Mouse (Mus musculus): ENCODE results near the gene Gm20388.

The Gm20388 gene

DNA sequence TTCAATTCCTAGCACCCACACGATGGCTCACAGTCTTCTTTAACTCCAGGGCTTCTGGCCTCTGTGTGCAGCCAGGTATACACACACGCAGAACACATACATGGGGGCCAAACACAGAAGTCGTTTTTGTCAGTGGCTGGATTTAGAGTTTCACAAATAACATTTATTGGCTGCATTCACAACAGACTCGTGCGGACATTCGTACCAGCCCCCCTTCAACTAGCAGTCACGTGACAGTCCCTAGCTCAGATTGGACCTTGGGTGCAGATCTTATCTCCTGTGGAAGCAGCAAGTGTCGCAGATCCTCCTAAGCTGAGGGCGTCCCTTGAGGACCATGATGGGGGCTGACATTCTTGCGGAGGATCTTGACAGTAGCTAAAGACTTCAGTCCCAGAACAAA lies 1620.0 kb downstream of the Gm20388 start:
- DNase-seq (ENCODE audit: low spot score), result no peak

DNA sequence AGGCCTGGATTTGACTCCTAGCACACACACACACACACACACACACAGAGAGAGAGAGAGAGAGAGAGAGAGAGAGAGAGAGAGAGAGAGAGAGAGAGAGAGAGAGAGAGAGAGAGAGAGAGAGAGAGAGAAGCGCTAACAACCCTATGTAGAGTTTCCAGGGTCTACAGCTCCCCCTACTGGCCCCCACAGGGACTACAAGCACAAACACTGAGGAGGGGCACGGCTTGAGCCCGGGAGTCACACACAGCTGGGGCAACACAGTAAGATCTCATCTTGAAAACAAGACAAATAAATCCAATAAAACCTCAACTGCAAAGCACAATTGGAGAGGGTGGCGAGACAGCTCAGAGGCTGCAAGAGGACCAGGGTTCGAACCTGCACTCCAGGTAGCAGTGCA lies 1621.7 kb downstream of the Gm20388 start:
- no peak for DNase-seq (ENCODE audit: low spot score)

DNA sequence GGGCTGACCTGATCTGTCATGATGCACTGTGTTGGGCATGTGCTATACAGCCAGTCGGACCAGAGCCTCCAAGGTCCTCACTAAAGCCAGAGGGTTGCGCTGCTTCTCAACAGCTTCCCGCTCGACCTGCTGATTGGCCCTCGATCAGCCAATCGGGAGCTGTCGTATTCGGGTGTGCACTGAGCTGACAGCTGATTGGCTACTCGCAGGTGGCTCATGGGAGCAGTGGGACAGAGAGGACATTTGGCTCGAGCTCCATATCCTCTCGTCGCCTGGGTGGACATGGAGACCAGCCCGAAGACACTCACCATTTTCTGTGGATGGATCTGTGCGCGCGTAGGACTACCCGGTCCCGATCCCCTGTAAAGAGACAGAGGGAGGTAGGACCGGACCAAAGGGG lies 1631.2 kb downstream of the Gm20388 start:
- DNase-seq (ENCODE audit: low spot score), result no peak

DNA sequence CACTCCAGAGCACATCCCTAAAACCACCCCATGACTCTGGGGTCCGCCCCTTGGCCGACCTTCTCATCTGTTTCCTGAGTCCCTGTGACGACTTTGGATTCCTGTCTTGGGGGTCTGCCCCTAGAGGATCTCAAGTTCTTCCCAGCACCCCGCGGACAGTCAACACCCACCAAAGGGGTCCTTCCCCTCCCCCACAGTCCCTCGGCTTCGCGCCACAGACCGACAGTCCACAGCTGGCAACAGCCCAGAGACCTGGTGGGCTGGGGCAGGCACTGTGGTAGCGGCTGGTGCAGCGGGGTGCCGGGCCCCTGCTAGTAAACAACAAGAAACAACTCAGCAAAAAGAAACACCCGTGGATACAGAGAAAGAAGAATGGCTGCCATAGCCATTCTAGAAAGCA lies 1632.3 kb downstream of the Gm20388 start:
- DNase-seq (ENCODE audit: low spot score), result no peak

DNA sequence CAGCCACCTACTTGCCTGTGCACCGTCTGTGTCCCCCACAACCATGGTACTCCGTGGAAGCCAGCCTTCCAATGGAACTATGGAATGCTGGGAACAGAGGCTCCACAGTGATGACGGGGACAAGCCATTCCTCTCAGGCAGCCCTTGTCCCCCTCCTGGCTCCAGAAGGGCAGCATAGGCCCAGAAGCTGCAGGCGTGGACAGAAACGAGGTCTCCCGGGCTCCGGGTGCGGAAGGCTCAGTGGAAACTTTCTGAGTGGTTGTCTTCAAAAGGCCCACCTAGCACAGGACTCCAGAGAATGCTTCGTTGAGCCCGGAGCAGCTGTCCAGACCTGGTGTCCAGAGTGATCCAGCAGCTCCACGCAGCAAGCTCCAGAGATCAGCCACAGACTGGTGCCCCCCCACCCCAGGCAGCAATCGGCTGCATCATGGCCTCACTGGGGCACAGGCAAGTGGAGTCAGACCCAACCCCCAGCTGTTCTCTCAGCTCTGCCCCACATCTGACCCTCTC lies 1633.7 kb downstream of the Gm20388 start, which contains the start of gene 1700018B08Rik:
TSS of gene 1700018B08Rik (minus strand) at position 45 of the 510 bp plus-strand sequence.
- DNase-seq (ENCODE audit: low spot score), result no peak

DNA sequence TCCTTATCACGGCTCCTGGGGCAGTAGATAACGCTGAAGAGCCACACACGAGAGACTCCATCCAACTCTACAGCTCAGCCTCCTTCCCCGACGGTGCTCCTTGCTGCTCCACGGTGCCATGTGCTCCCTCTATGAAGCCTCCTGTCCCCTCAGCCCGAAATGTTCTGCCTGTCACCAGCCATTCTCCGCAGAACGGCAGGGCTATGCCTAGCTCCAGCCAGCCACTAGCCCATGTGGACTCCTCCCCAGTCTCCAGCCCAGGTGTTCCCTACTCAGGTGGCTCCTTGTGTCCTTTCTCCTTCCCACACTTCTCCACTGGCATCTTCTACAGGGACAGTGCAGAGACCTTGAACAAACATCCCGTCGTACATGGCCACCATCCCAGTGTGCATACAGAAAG lies 1634.3 kb downstream of the Gm20388 start:
- no peak for DNase-seq (ENCODE audit: low spot score)

DNA sequence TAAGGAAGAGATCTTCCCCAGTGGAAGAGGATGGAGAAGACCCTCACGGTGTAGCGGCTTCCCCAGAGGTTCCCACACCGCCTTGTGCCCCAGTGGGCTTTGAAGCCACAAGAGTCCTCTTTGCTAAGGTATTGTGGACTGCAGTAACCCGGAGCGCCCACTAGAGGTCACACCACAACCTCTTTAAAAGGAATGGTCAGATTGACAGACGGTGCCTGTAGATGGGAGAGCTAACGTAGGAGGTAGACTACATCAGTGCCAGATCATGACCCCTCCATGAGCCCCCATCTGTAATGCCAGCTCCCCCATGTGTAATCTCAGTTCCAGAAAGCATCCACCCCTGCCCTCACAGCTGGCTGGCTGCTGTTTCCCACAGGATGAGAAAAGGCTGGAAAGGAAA lies 1636.5 kb downstream of the Gm20388 start:
- DNase-seq (ENCODE audit: low spot score), result peak; percentile 84

DNA sequence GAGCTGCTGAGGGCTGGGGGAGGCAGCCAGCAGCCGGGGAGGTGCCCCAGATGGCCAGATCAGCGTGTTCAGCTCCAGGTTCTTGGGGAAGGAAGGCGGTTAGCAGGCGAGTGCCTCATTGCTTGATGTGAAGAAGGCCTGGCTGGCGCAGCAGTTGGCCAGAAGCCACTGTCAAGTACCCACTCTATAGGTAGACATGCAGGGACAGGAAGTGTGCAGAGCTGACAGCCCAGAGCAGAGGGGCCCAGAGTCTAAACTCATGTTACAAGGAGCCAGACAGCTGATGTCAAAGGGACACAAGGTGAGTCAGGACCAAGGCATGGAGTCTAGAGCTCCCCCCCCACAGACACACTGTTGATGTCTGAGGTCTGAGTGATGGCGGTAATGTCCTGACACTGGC lies 1639.4 kb downstream of the Gm20388 start:
- no peak for DNase-seq (ENCODE audit: low spot score)

DNA sequence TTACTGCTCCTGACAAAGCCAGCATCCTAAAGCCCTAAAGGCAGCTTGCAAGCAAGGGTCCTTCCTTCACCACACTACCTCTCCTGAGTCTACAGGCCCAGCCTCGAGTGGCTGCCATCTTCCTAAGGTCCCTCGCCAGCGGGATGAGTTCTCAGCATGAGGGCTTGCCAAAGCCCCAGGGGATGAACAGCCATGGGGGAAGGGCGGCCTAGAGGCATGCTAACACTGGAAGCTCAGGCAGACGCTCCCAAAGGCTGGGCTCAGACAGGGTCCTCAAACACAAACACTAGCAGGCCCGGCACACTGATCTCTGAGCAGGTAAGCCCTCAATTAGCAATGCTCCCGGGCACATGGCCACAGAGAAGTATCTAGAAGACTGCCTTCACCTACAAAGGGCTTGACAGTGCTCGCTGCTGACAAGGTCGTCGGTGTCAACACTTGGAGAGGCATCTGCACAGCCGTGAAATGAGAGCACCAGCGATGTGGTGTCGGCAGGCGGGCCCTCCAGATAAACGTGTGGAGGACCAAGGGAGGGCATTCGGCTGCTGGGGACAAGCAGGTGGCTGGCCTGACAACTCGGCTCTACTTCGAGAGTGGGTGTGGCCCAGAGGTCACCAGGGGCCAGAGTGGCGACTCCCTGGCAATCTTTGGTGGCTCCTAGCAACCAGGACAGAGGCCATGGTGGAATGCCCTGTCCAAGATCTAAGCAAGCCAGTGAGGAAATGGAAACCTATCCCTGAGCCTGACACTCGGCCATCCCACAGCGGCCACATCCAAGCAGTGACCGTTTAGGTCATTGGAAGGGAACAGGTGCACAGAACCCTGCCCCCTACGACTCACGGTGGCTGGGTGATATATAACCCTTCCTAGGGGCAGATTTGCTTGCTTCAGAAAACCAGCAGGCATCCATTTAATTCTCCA lies 1640.7 kb downstream of the Gm20388 start:
- no peak for DNase-seq (ENCODE audit: low spot score)

DNA sequence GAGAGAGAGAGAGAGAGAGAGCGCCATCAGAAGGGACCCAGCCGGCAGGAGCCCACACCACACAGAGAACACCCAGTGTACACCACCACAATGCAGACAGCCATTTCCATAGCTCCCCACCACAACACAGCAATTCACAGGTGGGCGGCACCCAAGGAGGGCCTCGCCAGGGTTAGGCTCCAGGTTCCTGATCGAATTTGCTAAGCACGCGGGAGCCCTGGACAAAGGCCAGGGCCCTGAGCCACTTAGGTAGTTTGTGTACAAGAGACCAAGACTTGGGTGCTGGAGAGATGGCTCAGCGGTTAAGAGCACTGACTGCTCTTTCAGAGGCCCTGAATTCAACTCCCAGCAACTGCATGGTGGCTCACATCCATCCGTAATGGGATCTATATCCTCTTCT lies 1641.9 kb downstream of the Gm20388 start:
- no peak for DNase-seq (ENCODE audit: low spot score)

DNA sequence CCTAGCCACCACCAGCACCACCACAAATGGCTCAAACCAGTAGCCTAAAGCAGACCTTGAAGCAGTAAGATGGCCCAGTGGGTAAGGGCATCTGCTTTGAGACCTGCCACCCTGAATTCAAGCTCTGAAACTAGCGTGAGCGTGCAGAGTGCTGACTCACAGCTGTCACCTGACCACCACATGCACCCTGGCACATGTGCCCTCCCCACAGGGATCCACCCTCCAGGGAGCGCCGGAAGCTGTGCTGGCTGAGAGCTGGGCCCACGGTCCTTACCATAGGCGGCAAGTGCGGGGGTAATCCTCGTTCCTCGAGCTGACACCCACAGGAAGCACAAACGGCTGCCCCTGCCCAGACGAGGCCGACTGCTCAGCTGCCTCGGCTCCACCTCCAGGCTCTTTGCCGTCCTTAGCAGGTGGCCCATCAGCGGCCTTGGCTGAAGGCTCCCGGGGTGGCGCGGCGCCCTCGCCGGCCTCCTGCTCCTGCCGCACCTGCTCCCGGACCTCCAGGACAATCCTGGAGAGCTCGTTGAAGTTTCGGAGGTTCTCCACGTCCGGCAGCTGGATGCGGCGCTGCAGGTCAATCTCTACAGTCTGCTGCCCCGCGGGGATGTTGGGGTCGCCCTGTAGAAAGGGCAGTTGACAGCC lies 1643.3 kb downstream of the Gm20388 start:
- no peak for DNase-seq (ENCODE audit: low spot score)

DNA sequence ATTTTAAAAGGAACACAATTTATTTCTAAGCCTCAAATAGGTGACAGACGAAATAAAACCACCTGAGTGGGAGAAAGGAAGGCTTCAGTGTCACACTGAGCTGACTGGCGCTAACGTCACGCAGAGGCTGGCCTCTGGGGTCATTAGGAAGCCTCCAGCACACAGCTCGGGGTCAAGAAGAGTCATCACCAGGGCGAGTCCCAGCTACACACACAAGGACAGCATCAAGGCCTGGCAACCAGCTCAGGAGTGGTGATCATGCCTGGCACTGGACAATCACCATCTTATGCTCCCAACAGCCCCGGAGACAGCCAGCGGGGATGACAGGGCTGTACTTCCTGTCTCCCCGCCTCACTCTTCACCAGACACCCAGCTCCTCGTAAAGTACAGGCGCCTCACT lies 1647.1 kb downstream of the Gm20388 start:
- no peak for DNase-seq (ENCODE audit: low spot score)

DNA sequence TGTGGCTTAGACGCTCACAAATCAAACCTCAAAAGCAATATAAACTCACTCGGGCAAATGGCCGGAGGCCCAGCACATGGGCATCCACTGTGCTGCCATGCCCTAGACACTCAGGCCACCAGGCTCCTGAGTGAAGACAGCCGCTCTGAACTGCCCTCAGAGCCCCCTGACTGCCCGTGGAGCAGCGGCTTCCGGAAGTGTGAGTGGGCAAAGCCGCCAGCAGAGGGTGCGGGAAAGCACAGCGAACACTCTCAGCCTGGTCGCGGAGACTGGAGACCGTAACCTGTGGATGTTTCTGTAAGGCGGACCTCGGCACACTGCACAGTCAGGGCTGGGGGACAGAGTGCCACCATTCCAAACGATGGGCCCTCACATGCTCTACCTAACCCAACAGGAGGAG lies 1647.9 kb downstream of the Gm20388 start:
- no peak for DNase-seq (ENCODE audit: low spot score)

DNA sequence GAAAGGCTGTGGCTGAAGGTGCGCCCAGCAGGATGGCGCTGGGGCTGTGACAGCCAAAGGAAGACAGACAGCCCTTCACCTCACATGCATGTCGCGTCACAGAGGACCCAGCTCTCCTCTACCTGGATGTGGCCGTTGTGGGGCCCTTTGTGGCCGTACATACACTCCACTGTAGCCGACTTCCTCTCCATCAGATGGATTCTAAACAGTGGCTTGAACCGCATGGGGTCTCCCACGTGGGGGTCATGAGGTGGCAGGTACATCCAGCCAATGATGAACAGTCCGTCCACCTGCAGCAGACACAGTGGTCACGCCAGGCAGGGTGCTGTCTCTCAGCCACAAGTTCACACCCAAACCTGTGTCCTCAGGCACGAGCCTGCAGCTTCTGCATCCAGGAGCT lies 1649.2 kb downstream of the Gm20388 start:
- no peak for DNase-seq (ENCODE audit: low spot score)

DNA sequence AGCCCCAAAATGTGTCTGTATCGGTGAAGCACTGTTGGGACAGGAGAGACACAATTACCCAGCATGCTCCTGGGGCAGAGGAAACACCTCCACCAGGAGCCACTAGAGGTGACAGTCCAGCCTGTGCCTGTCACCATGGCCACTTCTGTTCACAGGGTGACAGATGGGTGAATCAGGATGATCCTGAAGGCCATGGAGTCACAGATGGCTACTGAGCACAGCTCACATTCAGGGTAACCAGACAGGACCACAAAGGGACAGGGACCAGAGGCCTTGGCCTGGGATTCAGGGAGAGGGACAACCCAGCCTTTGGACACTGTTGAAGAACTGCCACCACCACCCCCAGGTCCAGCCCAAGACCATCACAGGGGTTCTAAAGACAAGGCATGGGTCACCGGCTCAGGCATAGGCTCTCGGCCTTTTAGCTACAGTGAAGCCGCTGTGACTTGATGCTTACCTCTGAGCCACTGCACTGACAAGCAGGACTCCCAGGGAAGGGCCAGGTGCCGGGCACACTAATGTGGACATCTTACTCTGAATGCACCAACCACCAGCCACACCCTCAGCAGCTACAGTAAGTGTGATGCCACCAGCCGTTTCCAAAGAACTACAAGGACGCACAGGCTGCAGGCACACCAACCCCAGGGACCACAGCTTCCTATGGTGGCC lies 1649.9 kb downstream of the Gm20388 start:
- DNase-seq (ENCODE audit: low spot score), result no peak

DNA sequence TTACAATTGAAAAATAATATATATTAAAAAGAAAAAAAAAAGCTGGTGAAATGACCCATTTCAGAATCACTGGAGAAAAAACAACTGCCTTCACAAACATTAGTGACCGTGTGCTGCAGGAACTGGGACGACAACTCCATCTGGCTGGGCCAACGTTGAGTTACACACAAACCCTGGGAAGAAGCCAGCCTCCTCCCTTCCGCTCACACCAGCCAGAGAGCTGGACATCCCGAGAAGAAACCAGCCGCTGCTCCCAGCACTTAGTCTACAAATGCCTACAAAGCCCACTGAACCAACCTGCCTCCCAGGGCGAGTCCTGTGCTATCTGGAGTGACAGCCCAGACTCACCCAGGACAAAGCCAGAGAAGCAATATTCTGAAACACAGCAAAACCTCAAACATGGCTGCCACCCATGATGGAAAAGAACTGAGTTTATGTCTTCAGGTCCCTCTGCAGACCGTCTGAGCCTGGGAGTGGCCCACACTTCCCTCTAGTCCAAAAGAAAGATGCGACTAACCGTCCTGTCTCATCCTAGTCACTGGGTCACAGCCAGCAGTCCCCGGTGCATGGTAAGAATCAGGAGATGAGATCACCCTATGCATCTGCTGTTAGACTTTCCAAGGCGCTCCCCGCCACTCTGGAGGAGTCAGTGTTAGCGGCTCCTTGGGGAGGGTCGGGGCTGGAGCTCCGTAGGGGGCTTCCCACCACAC lies 1651.2 kb downstream of the Gm20388 start:
- no peak for DNase-seq (ENCODE audit: low spot score)

DNA sequence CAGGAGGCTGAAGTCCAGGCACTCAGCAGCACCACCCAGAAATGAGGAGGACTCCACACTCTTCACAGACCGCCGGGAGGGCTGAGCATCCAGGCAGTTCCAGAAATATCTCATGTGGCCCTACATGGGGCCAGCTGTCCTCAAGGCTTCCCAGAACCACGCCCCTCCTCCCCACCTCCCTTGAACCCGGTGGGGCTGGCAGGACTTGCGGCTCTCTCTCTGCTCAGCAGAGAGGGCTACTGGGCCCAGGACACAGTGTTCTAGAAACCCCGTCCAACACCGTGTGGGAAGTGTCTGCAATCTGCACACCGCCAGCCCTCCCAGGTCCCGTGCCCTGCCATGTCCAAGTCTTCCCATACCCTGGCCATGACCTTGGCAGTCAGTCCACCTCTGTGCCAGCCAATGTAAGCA lies 1652.3 kb downstream of the Gm20388 start:
- DNase-seq (ENCODE audit: low spot score), result no peak

DNA sequence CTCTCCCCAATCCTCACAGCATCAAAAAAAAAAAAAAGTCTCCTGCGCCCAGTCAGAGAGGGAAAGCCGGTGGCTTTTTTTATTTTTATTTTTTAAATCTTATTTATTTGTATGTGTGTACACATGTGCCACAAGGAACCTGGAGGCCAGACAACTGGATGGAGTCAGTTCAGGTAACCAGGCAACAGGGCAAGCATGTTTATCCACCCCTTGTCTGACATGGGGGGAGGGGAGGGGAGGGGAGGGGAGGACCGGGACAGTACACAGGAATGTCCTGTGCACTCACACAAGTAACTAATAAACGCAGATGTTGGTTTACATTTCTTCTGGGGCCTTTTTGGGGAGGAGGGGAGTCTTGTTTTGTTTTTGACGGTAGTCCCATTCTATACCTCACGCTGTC lies 1653.1 kb downstream of the Gm20388 start:
- no peak for DNase-seq (ENCODE audit: low spot score)

DNA sequence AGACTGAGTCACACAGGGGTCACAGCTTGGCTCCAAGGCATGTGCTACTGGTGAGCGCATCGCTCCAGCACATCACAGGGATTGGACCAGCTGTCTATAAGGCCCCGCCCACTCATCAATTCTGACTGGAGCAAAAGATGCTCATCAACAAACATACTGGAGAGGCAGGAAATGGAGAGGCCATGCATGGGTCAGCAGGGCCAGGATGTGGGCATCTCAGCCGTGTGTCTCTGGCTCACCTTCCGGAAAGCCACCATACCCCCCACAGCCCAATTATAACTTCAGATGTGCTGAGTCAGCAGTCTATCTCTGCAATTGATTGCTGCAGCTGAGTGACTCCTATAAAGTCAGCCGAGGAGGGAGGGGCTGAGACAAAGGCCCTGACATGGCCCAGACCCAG lies 1657.7 kb downstream of the Gm20388 start:
- DNase-seq (ENCODE audit: low spot score), result no peak

DNA sequence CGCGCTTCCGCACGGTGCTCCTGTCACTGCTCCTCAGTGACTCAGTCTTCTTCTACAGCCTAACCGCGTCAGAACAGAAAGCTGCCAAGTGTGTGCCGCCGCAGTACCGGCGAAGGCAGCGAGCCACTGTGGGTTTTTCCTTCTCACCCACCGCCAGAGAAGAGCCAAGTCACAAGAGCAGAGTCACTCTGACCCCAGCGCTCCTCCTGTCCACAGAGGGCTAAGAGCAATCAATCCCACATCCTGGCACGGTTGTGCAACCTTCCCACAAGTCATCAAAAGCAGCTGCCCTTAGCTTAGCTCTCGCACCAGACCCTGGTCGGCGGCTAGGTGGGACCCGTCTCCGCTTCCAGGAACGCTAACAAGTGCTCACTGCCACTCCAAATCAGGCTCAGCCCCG lies 1659.7 kb downstream of the Gm20388 start:
- DNase-seq (ENCODE audit: low spot score), result no peak

DNA sequence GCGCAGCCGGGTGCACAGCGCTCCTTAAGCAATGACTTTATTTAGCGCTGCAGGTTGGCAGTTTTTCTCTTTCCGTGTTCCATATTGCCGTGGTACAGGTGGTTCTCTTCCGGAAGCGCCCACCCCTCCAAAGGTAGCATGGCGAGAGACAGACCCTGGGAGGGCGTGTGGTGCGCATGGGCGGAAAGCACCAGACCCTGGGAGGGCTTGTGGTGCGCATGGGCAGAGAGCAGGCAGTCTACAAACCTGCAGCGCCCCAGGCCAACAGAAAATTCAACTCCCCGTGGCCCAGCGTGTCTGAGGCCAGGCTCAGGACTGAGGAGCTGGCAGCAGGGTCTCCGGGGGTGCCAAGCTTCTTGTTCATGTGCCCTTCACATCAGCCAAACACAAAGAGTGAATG lies 1660.2 kb downstream of the Gm20388 start:
- no peak for DNase-seq (ENCODE audit: low spot score)

DNA sequence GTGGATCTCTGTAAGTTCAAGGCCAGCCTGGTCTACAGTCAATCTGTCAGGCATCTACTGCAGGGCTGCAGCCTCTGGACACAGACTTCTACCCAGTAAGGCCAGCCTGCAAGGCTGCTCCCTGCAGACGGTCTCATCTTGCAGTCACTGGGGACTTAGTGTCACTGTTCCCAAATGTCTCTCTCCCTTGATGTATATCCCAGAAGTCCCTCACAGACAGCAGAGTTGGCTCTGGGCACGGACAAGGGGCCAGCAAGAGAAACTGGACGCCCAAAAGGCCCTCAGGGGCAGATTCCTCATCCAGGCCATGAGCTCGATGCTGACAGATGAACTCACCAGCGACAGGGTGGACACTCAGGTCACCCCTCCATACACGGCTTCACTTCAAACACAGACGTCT lies 1661.5 kb downstream of the Gm20388 start:
- DNase-seq (ENCODE audit: low spot score), result no peak
